Mouse (Mus musculus): ENCODE data around the gene Iqcf6.

GRCm38 (mm10) chr9:106582552-106582951 lies 43.8 kb upstream of the Iqcf6 start:
- no peak for TF ChIP-seq POLR2A (IDR thresholded peaks at IDR 0.05; ENCODE audit: control insufficient read depth, extremely low read depth, insufficient read depth, low read length, poor library complexity)
- no peak for TF ChIP-seq CTCF (IDR thresholded peaks at IDR 0.05; ENCODE audit: borderline replicate concordance, control insufficient read depth, extremely low read depth, insufficient read depth, low read length, poor library complexity)

All from thymus, adult 2 months (tissue).